Mouse (Mus musculus): ENCODE measurements around the gene Pkmyt1. TPM values are rescaled to one million over a fixed set of nuclear protein-coding genes. Genes with fewer than 3 reads are reported as not detected.
"Not testable (repeated sequence)": the region's sequence is repeated elsewhere in the genome, so short reads cannot be mapped to it uniquely, and the experiment has no call there.

The Pkmyt1 gene
- total and polyA plus RNA-seq, 2 experiments from 2014 or later = 20.1 to 27.1 TPM

GRCm38 (mm10) chr17:23770896-23771283 lies 44.8 kb downstream of the Pkmyt1 start:
- Histone ChIP-seq H3K4me1 (ENCODE audit: insufficient read depth, low read length) (0 out of 2 replicates have a peak, but pooled peaks cover 3% of the 10 kb centered on the region), H3K9me3 (ENCODE audit: low read length) (no peaks in the 10 kb centered on the region), H3K4me3 (ENCODE audit: low read length) (peak overlapping the region; percentile 77), H3K9ac (replicated peaks; ENCODE audit: low read length) (peak overlapping the region; percentile 85), H3K36me3 (ENCODE audit: insufficient read depth, low read length) (no peaks in the 10 kb centered on the region), H3K27me3 (ENCODE audit: insufficient read depth, low read length) (no peaks in the 10 kb centered on the region), H3K4me2 (ENCODE audit: low read depth, low read length) (peak overlapping the region; percentile 70), H3K27ac (peak overlapping the region; percentile 91)
- TF ChIP-seq CTCF (IDR thresholded peaks at IDR 0.05; ENCODE audit: low read depth) = no peak
- DNase-seq (ENCODE audit: low spot score) = peak; percentile 49
- ATAC-seq = peak; percentile 19; the same call in 1 of the 2 replicates
- under 1% methylated on average over 19 of the region's 19 CpGs for WGBS

GRCm38 (mm10) chr17:23771284-23772218 lies 45.4 kb downstream of the Pkmyt1 start, which contains the start of gene Flywch1:
Flywch1 (minus strand) TSS chr17:23771602.
- H3K4me1 ChIP-seq (ENCODE audit: insufficient read depth, low read length) = 0 out of 2 replicates have a peak, but pooled peaks cover 3% of the 10 kb centered on the region
- peak within 1 kb of the TSS; percentile 77 for H3K4me3 ChIP-seq (ENCODE audit: low read length)
- DNase-seq (ENCODE audit: low spot score) (peak; percentile 99), ATAC-seq (peak; percentile 98)
- H3K36me3 ChIP-seq (ENCODE audit: insufficient read depth, low read length) = no peaks in the 10 kb centered on the region
- no peaks in the 10 kb centered on the region for H3K9me3 ChIP-seq (ENCODE audit: low read length)
- WGBS = 3% methylated on average over 56 of the region's 58 CpGs
- H3K27ac ChIP-seq = peak within 1 kb of the TSS; percentile 91
- H3K4me2 ChIP-seq (ENCODE audit: low read depth, low read length) = peak within 1 kb of the TSS; percentile 70
- TF ChIP-seq CTCF (IDR thresholded peaks at IDR 0.05; ENCODE audit: low read depth) = no peak
- H3K9ac ChIP-seq (replicated peaks; ENCODE audit: low read length) = peak within 1 kb of the TSS; percentile 85
- H3K27me3 ChIP-seq (ENCODE audit: insufficient read depth, low read length) = no peaks in the 10 kb centered on the region

- not testable (repeated sequence) for H3K9me3 ChIP-seq (ENCODE audit: low read length); ATAC-seq; DNase-seq (ENCODE audit: low spot score); H3K4me1 ChIP-seq (ENCODE audit: insufficient read depth, low read length); H3K27me3 ChIP-seq (ENCODE audit: insufficient read depth, low read length); H3K36me3 ChIP-seq (ENCODE audit: insufficient read depth, low read length); H3K9ac ChIP-seq (replicated peaks; ENCODE audit: low read length)
- WGBS = 73% methylated on average over 2 of the region's 2 CpGs
- Histone ChIP-seq H3K4me2 (ENCODE audit: low read depth, low read length) (peak overlapping the region; percentile 53), H3K27ac (peak overlapping the region; percentile 41; the same call in 1 of the 2 replicates), H3K4me3 (ENCODE audit: low read length) (peak overlapping the region; percentile 77)
Observed at GRCm38 (mm10) chr17:23772219-23772556, 46.1 kb downstream of the Pkmyt1 start.

GRCm38 (mm10) chr17:23773676-23774075 lies 47.5 kb downstream of the Pkmyt1 start:
- Histone ChIP-seq H3K36me3 (ENCODE audit: insufficient read depth, low read length) (no peaks in the 10 kb centered on the region), H3K27ac (no peak overlapping the region), H3K27me3 (ENCODE audit: insufficient read depth, low read length) (no peaks in the 10 kb centered on the region), H3K4me1 (ENCODE audit: insufficient read depth, low read length) (0 out of 2 replicates have a peak, but pooled peaks cover 3% of the 10 kb centered on the region), H3K9ac (replicated peaks; ENCODE audit: low read length) (no peak overlapping the region; the same call in 1 of the 2 replicates), H3K4me2 (ENCODE audit: low read depth, low read length) (no peak overlapping the region), H3K9me3 (ENCODE audit: low read length) (no peaks in the 10 kb centered on the region), H3K4me3 (ENCODE audit: low read length) (no peak overlapping the region)
- DNase-seq (ENCODE audit: low spot score) = no peak
- 71% methylated on average over 6 of the region's 6 CpGs for WGBS
- no peak for TF ChIP-seq CTCF (IDR thresholded peaks at IDR 0.05; ENCODE audit: low read depth)
- no peak for ATAC-seq

GRCm38 (mm10) chr17:23774090-23774489 lies 48.0 kb downstream of the Pkmyt1 start:
- H3K9ac ChIP-seq (replicated peaks; ENCODE audit: low read length) = no peak overlapping the region; the same call in 1 of the 2 replicates
- ATAC-seq = peak; percentile 36
- H3K4me3 ChIP-seq (ENCODE audit: low read length) = no peak overlapping the region
- 0 out of 2 replicates have a peak, but pooled peaks cover 3% of the 10 kb centered on the region for H3K4me1 ChIP-seq (ENCODE audit: insufficient read depth, low read length)
- H3K36me3 ChIP-seq (ENCODE audit: insufficient read depth, low read length) = no peaks in the 10 kb centered on the region
- TF ChIP-seq CTCF (IDR thresholded peaks at IDR 0.05; ENCODE audit: low read depth) = peak; percentile 75
- 6% methylated on average over 12 of the region's 12 CpGs for WGBS
- no peak overlapping the region for H3K27ac ChIP-seq
- H3K4me2 ChIP-seq (ENCODE audit: low read depth, low read length) = no peak overlapping the region
- peak; percentile 83 for DNase-seq (ENCODE audit: low spot score)
- no peaks in the 10 kb centered on the region for H3K27me3 ChIP-seq (ENCODE audit: insufficient read depth, low read length)
- H3K9me3 ChIP-seq (ENCODE audit: low read length) = no peaks in the 10 kb centered on the region

- Histone ChIP-seq H3K4me1 (ENCODE audit: insufficient read depth, low read length) (no peaks in the 10 kb centered on the region), H3K27me3 (ENCODE audit: insufficient read depth, low read length) (no peaks in the 10 kb centered on the region), H3K27ac (no peak overlapping the region), H3K36me3 (ENCODE audit: insufficient read depth, low read length) (no peaks in the 10 kb centered on the region), H3K4me2 (ENCODE audit: low read depth, low read length) (no peak overlapping the region), H3K9me3 (ENCODE audit: low read length) (no peaks in the 10 kb centered on the region), H3K9ac (replicated peaks; ENCODE audit: low read length) (no peak overlapping the region), H3K4me3 (ENCODE audit: low read length) (no peak overlapping the region)
- 80% methylated on average over 10 of the region's 10 CpGs for WGBS
- ATAC-seq (no peak), DNase-seq (ENCODE audit: low spot score) (no peak)
- TF ChIP-seq CTCF (IDR thresholded peaks at IDR 0.05; ENCODE audit: low read depth) = no peak
Observed at GRCm38 (mm10) chr17:23776216-23776615, 50.1 kb downstream of the Pkmyt1 start.

GRCm38 (mm10) chr17:23777141-23777540 lies 51.0 kb downstream of the Pkmyt1 start:
- no peak overlapping the region for H3K4me3 ChIP-seq (ENCODE audit: low read length)
- no peaks in the 10 kb centered on the region for H3K4me1 ChIP-seq (ENCODE audit: insufficient read depth, low read length)
- no peak for TF ChIP-seq CTCF (IDR thresholded peaks at IDR 0.05; ENCODE audit: low read depth)
- no peaks in the 10 kb centered on the region for H3K9me3 ChIP-seq (ENCODE audit: low read length)
- H3K9ac ChIP-seq (replicated peaks; ENCODE audit: low read length) = no peak overlapping the region
- H3K4me2 ChIP-seq (ENCODE audit: low read depth, low read length) = no peak overlapping the region
- no peak overlapping the region for H3K27ac ChIP-seq
- ATAC-seq (no peak), DNase-seq (ENCODE audit: low spot score) (no peak)
- H3K27me3 ChIP-seq (ENCODE audit: insufficient read depth, low read length) = no peaks in the 10 kb centered on the region
- H3K36me3 ChIP-seq (ENCODE audit: insufficient read depth, low read length) = no peaks in the 10 kb centered on the region
- WGBS = 86% methylated on average over 2 of the region's 2 CpGs

Measured in hindbrain, postnatal 0 days (tissue).